Mouse (Mus musculus) CH12.LX (cell line): ENCODE data around the gene Spata18. TPM values are rescaled to one million over a fixed set of nuclear protein-coding genes. Genes with fewer than 3 reads are reported as not detected.

Experiments
- DNase-seq: peaks from one replicate; pipeline ENCODE4 v3.0.0-alpha.2; 2013; ENCODE audit errors: extremely low read depth
- H3K27ac ChIP-seq: 2 replicates; pipeline ENCODE4 v1.5.1; 2012; ENCODE audit warnings: low read depth, mild to moderate bottlenecking, control low read depth, moderate library complexity; ENCODE audit not compliant: insufficient read depth
- H3K27me3 ChIP-seq: replicated peaks from 2 replicates; pipeline ENCODE3; 2012; ENCODE audit warnings: inconsistent platforms
- H3K36me3 ChIP-seq, 2 experiments: replicated peaks in 1 of 2; 2 replicates each; pipeline versions ENCODE3 to v1.6.1; 2012; ENCODE audit warnings: inconsistent platforms in 1 of 2, low read length in 1 of 2, mild to moderate bottlenecking in 1 of 2, mixed read lengths in 1 of 2, moderate library complexity in 1 of 2; ENCODE audit not compliant: control insufficient read depth in 1 of 2, insufficient read depth in 1 of 2
- H3K4me1 ChIP-seq, 2 experiments: 2 replicates each; pipeline ENCODE4 v1.6.1; 2012; ENCODE audit warnings: inconsistent platforms in 1 of 2, moderate library complexity in 1 of 2; ENCODE audit not compliant: insufficient read depth in 2 of 2, control insufficient read depth in 1 of 2
- H3K4me2 ChIP-seq: 2 replicates; pipeline ENCODE4 v1.6.1; 2012; ENCODE audit warnings: low read depth, mild to moderate bottlenecking, control low read depth; ENCODE audit not compliant: poor library complexity, insufficient read depth, severe bottlenecking
- H3K4me3 ChIP-seq, 3 experiments: fragments of 150-350 bp in 1 of 3; sonication (generic) in 1 of 3; replicated peaks in 1 of 3; 2 replicates each; pipeline versions ENCODE3 to v1.5.1; 2011 to 2012; ENCODE audit warnings: low read depth in 2 of 3, low read length in 2 of 3, mild to moderate bottlenecking in 2 of 3, moderate library complexity in 2 of 3, control low read depth in 1 of 3, improper control_type of control experiment in 1 of 3, inconsistent platforms in 1 of 3, mixed read lengths in 1 of 3; ENCODE audit not compliant: poor library complexity in 1 of 3
- H3K79me2 ChIP-seq: replicated peaks from 2 replicates; pipeline ENCODE4 v1.6.1; 2012; ENCODE audit warnings: mild to moderate bottlenecking, moderate library complexity; ENCODE audit not compliant: control insufficient read depth, poor library complexity, insufficient read depth, severe bottlenecking; ENCODE audit errors: extremely low read depth
- H3K9ac ChIP-seq: 2 replicates; pipeline ENCODE4 v1.6.1; 2012; ENCODE audit warnings: low read depth, mild to moderate bottlenecking, control low read depth, moderate library complexity; ENCODE audit not compliant: insufficient read depth
- H3K9me3 ChIP-seq: replicated peaks from 2 replicates; pipeline ENCODE3; 2012; ENCODE audit warnings: low read length, inconsistent platforms, mixed read lengths
- CHD2 ChIP-seq: IDR thresholded peaks from 2 replicates; pipeline ENCODE4 v1.6.1; 2011; ENCODE audit warnings: low read length, improper control_type of control experiment
- CTCF ChIP-seq, 2 experiments: IDR thresholded peaks in 1 of 2; conservative IDR thresholded peaks in 1 of 2; 2 replicates each; pipeline ENCODE4 v1.5.1; 2011 to 2012; ENCODE audit warnings: low read depth in 2 of 2, low read length in 2 of 2, improper control_type of control experiment in 1 of 2, inconsistent platforms in 1 of 2, mild to moderate bottlenecking in 1 of 2, moderate library complexity in 1 of 2
- E2F4 ChIP-seq: IDR thresholded peaks from 2 replicates; pipeline ENCODE4 v1.6.1; 2011; ENCODE audit warnings: low read depth, low read length, improper control_type of control experiment; ENCODE audit not compliant: insufficient replicate concordance
- ELF1 ChIP-seq: IDR thresholded peaks from 2 replicates; pipeline ENCODE4 v1.6.1; 2014; ENCODE audit warnings: low read depth, mild to moderate bottlenecking, inconsistent platforms, low read length, improper control_type of control experiment
- GABPA ChIP-seq: IDR thresholded peaks from 2 replicates; pipeline ENCODE4 v1.6.1; 2012; ENCODE audit warnings: low read depth, low read length, improper control_type of control experiment, inconsistent platforms; ENCODE audit not compliant: insufficient replicate concordance
- HCFC1 ChIP-seq: IDR thresholded peaks from 2 replicates; pipeline ENCODE4 v1.6.1; 2012; ENCODE audit warnings: low read depth, mild to moderate bottlenecking, inconsistent platforms, low read length, improper control_type of control experiment
- IRF4 ChIP-seq: IDR thresholded peaks from 2 replicates; pipeline ENCODE4 v1.6.1; 2014; ENCODE audit warnings: low read depth, mild to moderate bottlenecking, inconsistent platforms, low read length, improper control_type of control experiment
- JUN ChIP-seq: IDR thresholded peaks from 2 replicates; pipeline ENCODE4 v1.6.1; 2011; ENCODE audit warnings: low read depth, mild to moderate bottlenecking, low read length, improper control_type of control experiment, moderate library complexity; ENCODE audit not compliant: insufficient read depth
- JUND ChIP-seq: conservative IDR thresholded peaks from 2 replicates; pipeline ENCODE4 v1.6.1; 2011; ENCODE audit warnings: low read depth, low read length, improper control_type of control experiment
- KAT2A ChIP-seq: IDR thresholded peaks from 2 replicates; pipeline ENCODE4 v1.6.1; 2012; ENCODE audit warnings: low read length, improper control_type of control experiment, inconsistent platforms; ENCODE audit not compliant: insufficient replicate concordance
- MEF2A ChIP-seq: IDR thresholded peaks from 2 replicates; pipeline ENCODE4 v1.6.1; 2014; ENCODE audit warnings: low read depth, mild to moderate bottlenecking, inconsistent platforms, low read length, improper control_type of control experiment, borderline replicate concordance
- MYC ChIP-seq: IDR thresholded peaks from 2 replicates; pipeline ENCODE4 v1.6.1; 2011; ENCODE audit warnings: low read depth, mild to moderate bottlenecking, improper control_type of control experiment, low read length
- RAD21 ChIP-seq: IDR thresholded peaks from 2 replicates; pipeline ENCODE4 v1.6.1; 2011; ENCODE audit warnings: low read depth, mild to moderate bottlenecking, low read length, improper control_type of control experiment, moderate library complexity
- SIN3A ChIP-seq: IDR thresholded peaks from 2 replicates; pipeline ENCODE4 v1.6.1; 2012; ENCODE audit warnings: low read length, improper control_type of control experiment, inconsistent platforms
- TBP ChIP-seq: conservative IDR thresholded peaks from 2 replicates; pipeline ENCODE4 v1.6.1; 2011; ENCODE audit warnings: low read depth, low read length, improper control_type of control experiment
- UBTF ChIP-seq: IDR thresholded peaks from 2 replicates; pipeline ENCODE4 v1.6.1; 2012; ENCODE audit warnings: low read depth, mild to moderate bottlenecking, inconsistent platforms, low read length, improper control_type of control experiment, moderate library complexity
- USF1 ChIP-seq: IDR thresholded peaks from 2 replicates; pipeline ENCODE4 v1.6.1; 2014; ENCODE audit warnings: low read depth, mild to moderate bottlenecking, inconsistent platforms, low read length, improper control_type of control experiment
- ZMIZ1 ChIP-seq: IDR thresholded peaks from 2 replicates; pipeline ENCODE4 v1.6.1; 2012; ENCODE audit warnings: low read depth, mild to moderate bottlenecking, inconsistent platforms, low read length, improper control_type of control experiment
- ZNF384 ChIP-seq: IDR thresholded peaks from 2 replicates; pipeline ENCODE4 v1.6.1; 2012; ENCODE audit warnings: low read depth, low read length, improper control_type of control experiment, inconsistent platforms
- dilution Hi-C: fragments of 300-500 bp; cut with MboI; formaldehyde crosslinking; loops from 2 replicates; pipeline ENCODE4 v1.14.3; 2020; ENCODE audit warnings: low sequenced_read_pairs; ENCODE audit not compliant: extremely low pct_unique_long_range_greater_than_20kb, extremely low pct_ligation_motif_present
- in situ Hi-C: fragments of 300-500 bp; cut with MboI; formaldehyde crosslinking; loops from 3 replicates; pipeline ENCODE4 v1.14.3; 2019; ENCODE audit warnings: low sequenced_read_pairs, low pct_ligation_motif_present, low pct_unique_long_range_greater_than_20kb, mixed read lengths
- polyA plus RNA-seq: library from polyadenylated mRNA; unstranded; fragments of >175 nt; gene quantifications from 2 replicates; pipeline ENCODE4 v1.2.1, GENCODE M21; 2012; ENCODE audit warnings: low read depth; ENCODE audit not compliant: insufficient read length
- total RNA-seq, 2 experiments: library from RNA; depleted of rRNA; stranded (reverse); fragments of 300-350 nt in 1 of 2; fragments of >200 nt in 1 of 2; gene quantifications; 2 replicates each; pipeline ENCODE4 v1.2.3; 2012 to 2014

Spata18 gene
- total and polyA plus RNA-seq, 3 experiments: not detected

DNA sequence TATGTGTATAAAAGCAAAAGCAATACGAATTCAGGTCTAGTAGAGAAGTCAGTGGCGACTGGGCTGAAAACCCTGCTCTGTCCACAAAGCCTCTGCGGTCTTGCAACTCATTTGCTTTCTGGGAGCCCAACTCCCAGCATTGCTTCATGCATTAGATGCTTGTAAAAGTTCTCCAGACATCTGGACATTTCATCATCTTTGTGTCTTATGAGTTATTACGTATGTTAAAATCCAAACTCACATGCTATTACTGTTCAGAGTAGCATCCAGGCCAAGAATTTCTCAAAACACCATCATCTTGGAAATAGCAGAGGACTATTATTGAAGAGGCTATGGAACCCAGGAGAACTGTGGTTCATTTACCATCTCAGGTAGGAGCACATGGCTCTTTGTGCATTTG lies 40.1 kb upstream of the Spata18 start:
- no peaks in the 10 kb centered on the region for H3K79me2 ChIP-seq
- no peaks in the 10 kb centered on the region for H3K36me3 ChIP-seq
- no peak for DNase-seq
- peaks cover 0 to 3% of the 10 kb centered on the region in 2 experiments; a peak in 1 of 4 replicates for H3K4me1 ChIP-seq
- in situ Hi-C loops: no loop called here
- peaks cover 3% of the 10 kb centered on the region for H3K9me3 ChIP-seq
- no peak overlapping the region for H3K4me3 ChIP-seq
- no peak overlapping the region for H3K9ac ChIP-seq
- no peak for TF ChIP-seq JUND
- TF ChIP-seq MYC: no peak
- no peak for TF ChIP-seq ZMIZ1
- no peak for TF ChIP-seq CHD2
- TF ChIP-seq, all 38 proteins: peak for 0
- Histone ChIP-seq H3K4me2 (no peak overlapping the region), H3K27ac (no peak overlapping the region), H3K27me3 (no peaks in the 10 kb centered on the region)
- dilution Hi-C loops: no loop called here

DNA sequence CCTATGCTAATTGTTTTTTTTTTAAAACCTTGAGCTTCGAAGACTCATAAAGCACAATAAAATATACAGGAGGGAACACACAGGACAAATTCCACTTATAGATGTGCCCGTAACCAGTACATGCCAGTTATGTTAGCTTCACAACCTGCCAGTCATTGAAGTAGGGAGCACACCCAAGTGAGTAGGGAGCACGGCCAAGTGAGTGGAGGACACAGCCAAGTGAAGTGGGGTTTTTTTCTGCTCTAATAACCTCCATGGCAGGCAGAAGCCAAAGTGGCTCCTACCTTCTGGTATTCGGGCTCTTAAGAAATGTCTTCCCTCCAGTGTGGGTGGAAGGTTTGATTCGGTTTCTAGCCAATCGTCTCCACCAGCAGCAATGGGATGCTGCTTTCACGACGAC lies 37.9 kb upstream of the Spata18 start:
- no peaks in the 10 kb centered on the region for H3K27me3 ChIP-seq
- in situ Hi-C loops (no loop called here), dilution Hi-C loops (no loop called here)
- H3K9ac ChIP-seq: no peak overlapping the region
- H3K27ac ChIP-seq: no peak overlapping the region
- H3K4me2 ChIP-seq: no peak overlapping the region
- H3K4me1 ChIP-seq: peaks cover 0 to 3% of the 10 kb centered on the region in 2 experiments; a peak in 1 of 4 replicates
- H3K79me2 ChIP-seq: no peaks in the 10 kb centered on the region
- peaks cover 3% of the 10 kb centered on the region for H3K9me3 ChIP-seq
- H3K36me3 ChIP-seq: no peaks in the 10 kb centered on the region
- no peak for DNase-seq
- TF ChIP-seq ZMIZ1: no peak
- TF ChIP-seq UBTF: no peak
- H3K4me3 ChIP-seq: no peak overlapping the region

DNA sequence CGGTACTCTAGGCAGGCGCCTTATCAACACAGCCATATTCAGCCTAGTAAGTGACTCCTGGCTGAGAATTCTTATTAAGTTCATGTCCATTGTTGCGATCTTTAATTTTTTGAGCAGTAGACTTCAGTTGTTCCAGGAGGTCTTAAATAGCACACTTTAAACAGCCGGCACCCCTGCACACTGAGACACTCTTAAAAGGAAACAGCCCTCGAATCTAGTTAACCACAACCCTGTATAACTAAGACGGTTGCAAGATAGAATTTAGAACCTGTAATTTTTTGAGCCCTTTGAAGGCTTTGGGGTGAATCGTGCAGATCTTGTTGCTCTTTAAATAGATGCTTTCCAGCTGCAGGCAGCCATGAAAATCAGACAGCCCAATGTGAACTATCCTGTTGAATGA lies 36.0 kb upstream of the Spata18 start:
- DNase-seq: no peak
- in situ Hi-C loops (no loop called here), dilution Hi-C loops (no loop called here)
- no peaks in the 10 kb centered on the region for H3K27me3 ChIP-seq
- no peak overlapping the region for H3K9ac ChIP-seq
- H3K4me2 ChIP-seq: no peak overlapping the region
- no peak overlapping the region for H3K27ac ChIP-seq
- H3K9me3 ChIP-seq: no peaks in the 10 kb centered on the region
- H3K36me3 ChIP-seq: no peaks in the 10 kb centered on the region
- H3K4me1 ChIP-seq: peaks cover 0 to 3% of the 10 kb centered on the region in 2 experiments; a peak in 1 of 4 replicates
- H3K79me2 ChIP-seq: no peaks in the 10 kb centered on the region
- H3K4me3 ChIP-seq: no peak overlapping the region
- no peak for TF ChIP-seq ZNF384
- no peak for TF ChIP-seq IRF4
- TF ChIP-seq CTCF (conservative IDR thresholded peaks at IDR 0.05 in 1 of 2, IDR thresholded peaks at IDR 0.05 in 1 of 2; ENCODE audit: low read depth in 2 of 2, low read length in 2 of 2): no peak
- no peak for TF ChIP-seq E2F4
- TF ChIP-seq ZMIZ1: no peak
- TF ChIP-seq USF1: no peak
- no peak for TF ChIP-seq JUN
- no peak for TF ChIP-seq HCFC1
- TF ChIP-seq TBP: no peak
- TF ChIP-seq JUND: no peak
- no peak for TF ChIP-seq GABPA
- no peak for TF ChIP-seq MEF2A
- no peak for TF ChIP-seq ELF1
- TF ChIP-seq RAD21: no peak
- no peak for TF ChIP-seq MYC
- TF ChIP-seq KAT2A: no peak
- no peak for TF ChIP-seq SIN3A
- TF ChIP-seq, all 38 proteins: peak for 0
